Mouse (Mus musculus) heart, adult 18-20 months (tissue): ENCODE data around the gene Btg3. TPM values are rescaled to one million over a fixed set of nuclear protein-coding genes. Genes with fewer than 3 reads are reported as not detected.

ENCODE experiments used
- DNase-seq, 2 experiments: peaks; one replicate each; pipeline ENCODE4 v3.0.0; 2021 to 2022; ENCODE audit warnings: mixed read lengths in 1 of 2
- total RNA-seq, 2 experiments: library from RNA; stranded (reverse); gene quantifications; 2 replicates each; pipeline ENCODE4 v1.2.3; 2021

Gene Btg3
- total RNA-seq, 2 experiments from 2014 or later = 6.0 to 7.0 TPM

DNA sequence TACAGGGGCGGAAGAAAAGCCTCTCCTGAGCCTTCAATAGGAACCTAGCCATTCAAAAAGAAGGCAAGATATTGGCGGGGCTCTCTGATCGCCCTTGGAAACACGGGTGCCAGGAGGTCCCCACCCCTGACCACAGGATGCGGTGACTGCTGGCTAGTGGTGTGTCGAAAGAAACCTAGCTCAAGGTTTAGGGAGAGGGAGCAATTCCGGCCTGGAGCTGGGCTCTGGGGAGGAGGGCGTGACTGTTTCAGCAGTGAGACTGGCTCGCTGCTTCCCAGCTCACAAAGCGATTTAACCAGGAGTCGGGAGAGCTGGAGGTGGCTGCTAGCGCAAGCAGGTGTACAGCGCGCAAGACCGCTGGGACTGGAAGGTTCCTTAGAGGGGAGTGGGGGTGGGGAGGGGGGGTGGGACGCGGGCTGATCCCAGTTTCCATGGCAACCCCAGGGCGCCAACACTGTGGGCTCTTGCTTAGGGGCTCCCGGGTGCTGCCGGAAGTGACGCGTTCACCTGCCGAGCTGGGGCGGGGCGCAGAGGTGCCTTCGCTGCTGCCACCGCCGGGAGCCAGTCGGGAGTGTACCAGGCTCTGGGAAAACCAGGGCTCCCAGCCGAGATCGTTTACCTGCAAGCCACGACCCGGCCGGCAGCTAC, 75.7 kb downstream of the Btg3 start, which contains the start of gene Cxadr:
Gene Cxadr (plus strand): TSS at position 307 of the 648 bp plus-strand sequence.
- peak; percentile 60 to 63 for DNase-seq

DNA sequence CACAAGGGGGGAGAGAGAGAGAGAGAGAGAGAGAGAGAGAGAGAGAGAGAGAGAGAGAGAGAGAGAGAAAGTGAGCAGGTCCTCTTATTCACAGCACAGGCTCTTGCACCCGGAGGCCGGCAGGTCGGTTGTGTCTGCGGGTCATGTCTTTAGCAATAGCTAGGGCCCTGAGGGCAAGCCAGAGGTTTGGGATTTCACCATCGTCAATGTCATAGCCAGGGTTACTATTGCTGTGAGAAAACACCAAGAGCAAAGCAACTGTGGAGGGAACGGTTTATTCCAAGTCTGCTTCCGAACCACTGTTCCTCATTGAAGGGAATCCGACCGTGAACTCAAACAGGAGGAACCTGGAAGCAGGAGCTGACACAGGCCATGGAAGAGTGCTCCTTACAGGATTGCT, 80.9 kb downstream of the Btg3 start:
- no peak for DNase-seq

DNA sequence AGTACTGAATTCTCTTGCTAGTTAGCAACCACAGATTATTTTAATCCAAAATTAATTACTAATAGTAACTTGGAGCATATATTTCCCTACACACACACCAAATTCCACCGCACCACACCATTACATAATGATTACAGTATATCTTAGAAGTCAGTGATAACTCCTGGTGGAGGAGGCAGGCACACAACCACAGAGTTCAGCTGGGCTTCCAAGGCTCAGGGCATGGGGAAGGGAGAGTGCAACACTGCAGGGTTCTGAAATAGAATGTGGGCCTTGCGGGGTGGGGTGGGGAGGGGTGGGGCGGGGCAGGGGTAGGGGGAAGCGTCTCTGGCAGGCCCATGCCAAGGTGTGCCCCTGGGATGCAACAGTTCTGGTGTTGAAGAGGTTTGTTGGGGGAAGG, 81.4 kb downstream of the Btg3 start:
- no peak for DNase-seq

DNA sequence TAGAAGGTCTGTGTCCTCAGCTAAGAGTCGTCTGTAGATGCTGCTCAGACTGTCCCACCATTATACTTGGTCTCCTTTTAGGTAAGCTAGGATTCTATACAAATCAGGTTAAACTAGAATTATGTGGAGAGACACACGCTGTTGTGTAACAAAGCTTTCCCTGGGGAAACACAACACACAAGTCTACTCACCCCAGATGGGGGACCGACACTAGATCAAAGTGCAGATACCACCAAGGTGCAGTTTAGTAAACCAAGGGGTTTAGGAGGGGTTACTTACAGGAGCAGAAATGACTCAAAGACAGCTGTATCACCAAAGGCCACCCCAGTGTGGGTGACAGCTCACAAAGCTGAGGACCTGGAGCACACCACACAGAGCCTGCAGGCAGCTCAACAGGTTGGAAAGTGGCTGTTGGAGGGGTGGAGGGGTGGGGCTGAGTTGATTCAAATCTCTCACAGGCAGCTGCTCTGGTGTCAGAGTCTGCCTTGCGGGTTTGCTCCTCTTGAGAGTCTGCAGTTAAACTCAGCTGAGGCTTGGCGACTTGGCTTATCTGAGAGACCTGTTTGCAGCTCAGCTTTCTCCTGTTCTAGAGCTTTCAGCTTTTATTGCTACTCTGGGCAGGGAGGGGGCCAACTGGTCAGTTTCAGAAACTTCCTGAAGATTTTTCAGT, 82.3 kb downstream of the Btg3 start:
- DNase-seq = no peak

DNA sequence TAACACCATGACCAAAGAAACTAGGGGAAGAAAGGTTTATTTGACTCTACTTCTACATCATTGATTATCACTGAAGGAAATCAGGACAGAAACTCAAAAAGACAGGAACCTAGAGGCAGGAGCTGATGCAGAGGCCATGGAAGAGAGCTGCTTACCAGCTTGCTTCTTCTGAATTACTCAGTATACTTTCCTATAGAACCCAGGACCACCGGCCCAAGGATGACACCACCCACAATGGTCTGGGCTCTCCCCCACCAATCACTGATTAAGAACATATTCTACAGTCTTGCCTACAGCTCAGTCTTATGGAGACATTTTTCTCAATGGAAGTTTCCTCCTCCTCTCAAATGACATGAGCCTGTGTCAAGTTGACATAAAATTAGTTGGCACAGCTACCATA, 82.9 kb downstream of the Btg3 start:
- DNase-seq = no peak

DNA sequence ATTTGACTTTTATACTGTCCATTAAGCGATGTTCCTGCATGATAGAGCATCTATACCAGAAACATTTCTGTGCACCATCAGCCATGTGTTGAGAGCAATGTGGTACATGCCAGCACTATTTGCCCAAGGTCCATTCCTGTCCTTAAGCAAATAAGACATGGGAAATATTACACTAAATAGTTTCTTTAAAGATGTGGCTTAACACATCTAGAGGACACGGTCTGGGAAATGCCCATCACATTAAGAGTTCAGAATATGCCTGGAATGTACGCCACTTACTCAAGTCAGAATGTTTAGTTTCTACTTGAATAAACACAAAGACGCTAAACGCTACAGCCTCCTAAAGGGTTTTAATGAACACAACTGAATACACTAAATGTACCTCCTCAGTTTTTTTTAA, 93.8 kb downstream of the Btg3 start:
- no peak for DNase-seq

Other genes with a start within 250 kb of the Btg3 start
- gene Cxadr, start 75.7 kb downstream of the Btg3 start, total RNA-seq = 10 to 100 TPM; 33.8 to 39.1 TPM
- gene D16Ertd472e, start 199.5 kb upstream of the Btg3 start, total RNA-seq = 1 to 10 TPM; 3.5 to 5.4 TPM